Mouse (Mus musculus) kidney, adult 11 months (tissue): ENCODE data around the gene Mdh2.
A peak's percentile ranks its signal among the peaks of the same experiment; 100 is the strongest.

Source experiments
- DNase-seq: peaks from one replicate; pipeline ENCODE4 v3.0.0; 2022

Mdh2 gene

DNA sequence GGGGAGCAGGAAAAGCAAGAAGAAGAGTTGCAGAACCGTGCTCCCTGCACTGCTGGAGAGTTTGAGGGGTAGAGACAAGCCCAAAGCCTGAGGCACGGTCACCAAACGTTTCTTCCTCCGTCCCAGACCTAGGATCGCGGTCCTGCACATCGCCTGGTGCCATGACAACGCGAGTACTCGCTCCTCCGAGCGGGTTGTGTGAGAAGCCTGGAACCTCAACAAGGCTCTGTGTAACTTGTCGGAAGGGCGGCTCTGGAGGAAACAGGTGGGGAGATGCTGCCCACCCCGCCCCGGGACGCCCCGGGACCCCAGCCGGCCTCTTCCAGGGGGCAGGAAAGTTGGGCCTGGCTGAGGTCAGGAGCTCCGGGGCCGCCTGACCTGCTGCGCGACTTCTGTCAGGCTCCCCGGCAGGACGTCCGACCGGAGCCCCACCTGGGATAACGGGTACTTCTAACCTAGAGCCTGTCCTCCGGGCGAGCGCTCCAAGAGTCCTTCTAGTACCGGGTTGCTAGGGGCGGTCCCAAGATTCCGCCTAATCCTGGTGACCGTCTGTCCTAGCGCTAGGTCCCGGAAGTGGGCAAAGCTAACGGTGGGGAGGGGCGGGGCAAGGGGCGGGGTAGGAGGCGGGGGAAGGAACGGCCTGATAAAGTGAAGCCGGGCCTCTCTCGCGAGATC is 347 bp upstream of the Mdh2 start, which contains the start of gene Styxl1:
Gene Styxl1, minus strand, starts transcription at position 590 of the 675 bp plus-strand sequence.
- no peak for DNase-seq

DNA sequence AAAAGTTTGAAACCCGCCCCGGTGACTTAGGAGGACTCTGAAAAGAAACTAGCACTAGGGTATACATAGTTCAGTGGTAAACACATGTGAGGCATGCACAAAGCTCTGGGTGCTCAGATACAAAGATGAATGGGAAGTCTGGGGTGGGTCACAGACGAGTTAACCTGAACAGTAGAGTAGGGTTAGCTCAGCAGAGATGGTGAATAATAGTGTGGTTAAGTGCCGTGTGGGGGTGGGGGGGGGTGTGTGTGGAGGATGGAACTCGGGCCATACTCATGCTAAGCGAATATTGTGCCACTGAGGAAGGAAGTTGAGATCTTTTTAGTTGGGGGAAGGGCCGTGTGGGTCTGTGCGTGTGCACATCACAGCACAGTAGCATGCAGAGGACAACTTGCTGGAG is 2.1 kb downstream of the Mdh2 start:
- no peak for DNase-seq

DNA sequence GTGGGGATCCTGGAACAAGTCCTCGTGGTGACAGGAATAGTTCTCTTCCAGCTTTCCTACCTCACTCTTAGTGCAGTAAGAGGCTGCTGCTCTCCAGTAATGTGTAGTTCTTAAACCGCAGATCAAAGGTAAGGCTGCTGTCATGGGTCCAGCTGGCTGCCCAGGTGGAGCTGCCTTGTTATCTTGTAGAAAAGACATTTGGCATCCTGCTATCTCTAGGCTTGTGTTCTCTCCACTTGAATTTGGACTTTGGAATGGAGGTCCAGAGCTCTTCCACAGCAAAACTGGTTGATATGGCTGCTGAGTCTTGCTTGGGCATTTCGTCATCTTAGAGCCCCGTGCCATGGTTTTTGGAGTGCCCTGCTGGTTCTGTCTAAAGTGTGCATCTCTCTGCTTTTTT is 4.6 kb downstream of the Mdh2 start:
- no peak for DNase-seq

DNA sequence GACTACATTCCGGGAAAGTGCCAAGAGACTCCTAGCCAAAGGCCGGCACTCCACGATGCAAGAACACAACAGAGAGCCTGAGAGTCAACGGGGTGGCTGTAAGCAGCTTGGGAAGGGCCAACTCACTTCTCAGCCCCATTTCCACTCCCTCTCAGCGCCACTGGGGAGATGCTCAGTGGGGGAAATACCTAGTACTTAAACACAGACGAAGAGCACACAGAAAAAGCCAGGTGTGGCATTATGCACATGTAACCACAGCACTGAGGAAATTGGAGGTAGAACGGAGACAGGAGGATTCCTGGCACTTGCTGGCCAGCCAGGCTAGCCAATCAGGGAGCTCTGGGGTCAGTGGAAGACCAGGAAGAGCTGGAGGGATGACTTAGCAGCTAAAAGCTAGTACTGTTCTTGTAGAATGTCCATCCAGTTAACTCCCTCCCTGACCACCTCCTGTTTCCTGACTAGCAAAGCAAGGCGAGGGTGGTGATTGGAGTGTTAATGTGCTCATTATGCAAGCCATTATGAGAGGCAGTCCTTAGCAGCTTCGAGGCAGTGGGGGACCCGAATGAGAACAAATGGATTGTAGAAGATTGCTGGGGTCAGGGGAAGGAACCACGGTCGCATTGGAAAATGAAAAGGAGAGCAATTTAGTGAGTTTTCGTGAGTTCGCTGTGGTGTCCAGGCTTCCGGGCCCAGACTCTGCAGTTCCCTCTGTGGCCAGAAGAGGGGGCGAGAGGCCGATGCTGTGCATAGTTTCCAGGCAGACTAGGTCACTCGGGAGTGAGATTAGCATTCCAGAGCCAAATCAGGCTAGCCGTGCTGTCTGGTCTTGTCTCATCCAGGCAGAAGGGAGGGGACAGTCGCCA is 15.9 kb downstream of the Mdh2 start:
- DNase-seq, result peak; percentile 76

- no peak for DNase-seq
Observed at GRCm38 (mm10) chr5:135794859-135795181, 16.5 kb downstream of the Mdh2 start.

- DNase-seq, result no peak
Observed at GRCm38 (mm10) chr5:135799746-135800145, 21.5 kb downstream of the Mdh2 start.

DNA sequence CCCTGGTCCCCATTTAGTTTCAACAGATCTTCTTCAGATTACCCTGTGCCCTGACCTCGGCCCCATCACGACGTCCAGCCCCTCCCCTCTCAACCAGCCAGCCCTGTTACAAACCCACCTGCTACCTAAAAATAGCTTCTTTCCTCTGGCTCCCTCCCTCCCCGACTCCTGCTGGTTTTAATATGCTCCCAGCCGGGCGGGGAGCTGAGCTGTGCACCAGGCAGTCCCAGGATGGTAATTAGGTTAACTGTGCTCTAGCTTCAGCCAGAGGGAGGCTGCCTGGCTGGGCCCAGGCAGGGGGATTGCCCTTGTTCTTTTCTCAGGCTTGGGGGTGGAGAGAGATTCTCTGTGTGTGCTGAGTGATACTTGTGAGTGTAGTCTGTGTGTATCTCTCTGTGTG is 22.6 kb downstream of the Mdh2 start:
- DNase-seq, result no peak

DNA sequence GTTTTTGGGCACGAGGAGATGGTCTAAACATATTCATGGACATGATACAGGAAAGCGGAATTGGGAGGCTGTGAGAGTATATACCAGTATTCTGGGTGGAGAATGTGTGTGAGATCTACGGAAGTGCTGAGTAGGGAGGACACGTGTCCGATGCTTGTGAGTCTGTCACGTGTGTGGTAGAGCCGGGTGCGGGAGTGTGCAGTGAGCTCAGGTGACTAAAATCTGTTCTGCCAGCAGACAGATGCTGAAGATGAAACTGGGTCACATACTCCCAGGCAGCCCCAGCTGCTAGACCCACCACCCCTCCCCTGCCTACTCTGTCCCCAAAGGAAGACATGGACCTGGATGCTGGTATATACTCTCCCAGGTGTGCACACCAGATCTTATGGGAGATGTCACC is 24.4 kb downstream of the Mdh2 start:
- DNase-seq, result no peak

GRCm38 (mm10) chr5:135803135-135803534 is 24.9 kb downstream of the Mdh2 start:
- no peak for DNase-seq

- no peak for DNase-seq
Observed at GRCm38 (mm10) chr5:135803676-135804075, 25.4 kb downstream of the Mdh2 start.

GRCm38 (mm10) chr5:135804735-135805134 is 26.5 kb downstream of the Mdh2 start:
- no peak for DNase-seq

DNA sequence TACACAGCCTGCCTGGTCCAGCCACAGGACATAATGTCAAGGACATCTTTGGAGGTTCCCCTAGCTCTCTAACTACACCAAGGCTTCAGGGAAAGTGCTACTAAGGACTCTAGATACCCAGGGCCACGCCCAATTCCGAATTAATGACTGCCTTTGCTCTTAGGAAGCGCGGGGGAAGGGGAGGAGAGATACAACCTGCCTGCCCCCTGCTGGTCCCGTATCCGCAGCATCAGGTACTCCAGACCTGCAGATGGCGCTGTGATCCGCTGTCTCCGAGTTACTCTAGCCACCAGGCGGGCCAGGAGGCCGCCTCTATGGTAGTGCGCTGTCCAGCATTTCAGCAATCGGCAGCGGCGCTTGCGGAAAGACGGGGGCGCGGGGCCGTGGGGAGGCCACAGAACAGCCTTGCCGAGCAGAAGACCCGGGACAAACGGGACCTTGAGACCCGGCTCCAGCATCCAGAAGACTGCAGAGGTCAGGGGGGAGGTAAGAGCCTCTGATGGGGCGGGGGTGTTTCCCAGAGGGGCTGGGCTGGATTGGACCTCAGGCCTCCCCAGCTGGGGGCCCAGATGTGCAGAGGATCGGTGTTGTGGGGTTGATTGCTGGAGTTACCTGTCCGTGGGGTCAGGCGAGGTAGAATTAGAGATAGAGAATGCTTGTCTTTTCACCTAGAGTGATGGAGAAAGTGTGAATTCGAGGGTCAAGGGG is 28.4 kb downstream of the Mdh2 start, which contains the start of gene Srrm3:
Gene Srrm3, plus strand, starts transcription at position 336 of the 708 bp plus-strand sequence.
- DNase-seq, result peak; percentile 79

- no peak for DNase-seq
Observed at GRCm38 (mm10) chr5:135807263-135807637, 29.0 kb downstream of the Mdh2 start.

DNA sequence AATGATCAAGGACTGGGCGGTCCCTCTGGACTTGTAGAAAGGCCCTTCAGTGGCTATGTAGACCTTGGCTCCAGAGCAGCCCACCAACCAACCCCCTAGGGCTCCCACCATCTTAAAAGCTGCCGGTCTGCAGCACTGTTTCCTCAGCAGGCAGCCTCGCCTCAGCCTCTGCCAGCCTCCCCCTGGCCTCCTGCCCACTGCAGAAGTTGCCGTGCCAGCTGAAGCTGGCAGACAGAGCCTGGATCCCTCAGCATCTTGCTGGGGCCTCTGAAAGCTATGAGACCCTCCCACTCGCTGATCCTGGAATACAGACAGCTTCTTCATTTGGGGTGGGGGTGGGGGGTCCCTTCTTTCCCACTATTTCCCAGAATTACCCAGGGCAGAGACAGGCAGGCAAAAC is 34.7 kb downstream of the Mdh2 start:
- no peak for DNase-seq

GRCm38 (mm10) chr5:135818491-135818890 is 40.2 kb downstream of the Mdh2 start:
- DNase-seq, result no peak

DNA sequence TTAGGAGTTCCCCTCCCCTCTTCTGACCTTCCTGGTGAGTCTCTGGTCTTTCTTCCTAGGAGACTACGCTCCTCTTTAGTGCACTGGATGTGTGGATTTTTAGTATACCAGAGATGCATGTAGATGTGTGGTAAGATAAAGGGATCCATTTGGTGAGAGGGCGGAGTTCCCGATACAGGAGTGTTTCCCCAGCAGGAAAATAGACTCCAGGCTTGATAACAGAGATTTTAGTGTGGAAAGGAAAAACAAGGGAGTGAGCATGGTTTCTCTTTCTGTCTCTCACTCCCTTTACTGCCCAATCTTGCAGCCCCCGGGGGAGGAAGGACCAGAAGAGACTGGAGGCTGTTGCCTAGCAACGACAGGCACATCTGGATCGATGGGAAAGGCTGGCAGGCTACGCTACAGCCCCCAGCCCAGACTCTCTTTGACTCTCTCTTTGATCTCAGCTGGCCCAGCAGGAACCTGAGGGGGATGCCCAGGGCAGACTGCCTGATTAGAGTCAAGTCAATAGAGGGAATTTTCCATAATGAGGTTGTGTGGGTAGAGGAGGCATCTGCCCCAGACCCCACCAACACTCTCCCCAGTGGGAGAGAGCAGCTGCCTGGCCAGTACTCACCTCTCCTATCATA is 44.1 kb downstream of the Mdh2 start:
- DNase-seq, result no peak

GRCm38 (mm10) chr5:135824517-135824916 is 46.2 kb downstream of the Mdh2 start:
- no peak for DNase-seq

DNA sequence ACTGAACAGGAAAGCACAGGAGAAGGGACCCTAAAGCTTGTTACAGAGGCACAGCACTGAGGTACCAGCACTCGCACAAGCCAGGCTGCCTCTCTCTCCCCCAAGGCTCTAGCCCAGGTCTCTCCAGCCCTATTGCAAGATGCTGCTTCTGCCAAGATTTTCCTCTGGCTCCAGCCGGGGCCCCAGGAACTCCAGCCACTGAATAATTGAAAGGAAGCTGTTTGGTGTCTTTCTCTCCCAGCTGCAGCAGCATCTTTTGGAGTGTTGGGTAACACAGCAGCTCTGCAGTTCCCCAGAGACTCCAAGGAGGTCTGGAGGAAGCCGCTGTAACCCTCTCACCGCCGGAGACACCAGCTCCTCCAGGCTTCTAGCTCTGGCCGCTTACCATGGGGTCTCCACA is 47.9 kb downstream of the Mdh2 start:
- no peak for DNase-seq

DNA sequence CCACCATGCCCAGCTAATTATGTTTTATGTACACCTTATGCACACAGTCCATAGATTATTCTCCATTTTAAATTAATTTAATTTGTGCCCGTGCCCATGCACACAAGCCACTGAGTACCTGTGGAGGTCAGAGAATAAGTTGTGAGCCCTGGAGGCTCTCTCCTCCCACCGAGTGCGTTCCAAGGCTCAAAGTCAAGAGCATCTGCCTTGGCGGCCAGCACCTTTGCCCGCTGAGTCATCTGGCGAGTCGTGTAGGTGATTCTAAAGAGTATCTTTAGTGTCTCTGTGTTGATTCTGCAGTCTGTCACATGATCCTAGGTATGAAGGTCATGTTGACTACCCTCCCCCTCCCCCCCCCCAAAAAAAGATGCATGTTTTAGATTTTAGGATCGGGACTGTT is 51.1 kb downstream of the Mdh2 start:
- peak; percentile 17 for DNase-seq

DNA sequence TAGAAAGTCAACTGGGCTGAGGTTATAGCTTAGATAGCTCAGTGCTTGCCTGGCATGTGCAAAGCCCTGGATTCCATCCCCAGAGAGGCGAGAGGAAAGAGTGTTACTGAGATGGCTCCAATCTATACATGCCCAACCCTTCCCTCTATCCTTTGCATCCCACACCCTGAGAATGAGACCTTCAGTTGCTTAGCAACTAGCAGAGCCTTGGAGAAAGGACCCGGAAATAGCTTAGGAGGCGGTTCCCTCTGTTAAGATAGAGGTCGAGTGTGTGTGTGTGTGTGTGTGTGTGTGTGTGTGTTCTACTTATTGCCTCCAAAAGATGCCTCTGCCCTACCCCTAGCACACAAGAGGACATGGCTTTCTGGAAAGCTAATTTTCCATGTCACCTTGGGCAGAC is 54.4 kb downstream of the Mdh2 start:
- no peak for DNase-seq

- peak; percentile 43 for DNase-seq
Observed at GRCm38 (mm10) chr5:135834769-135835491, 56.6 kb downstream of the Mdh2 start.

GRCm38 (mm10) chr5:135835492-135835858 is 57.2 kb downstream of the Mdh2 start:
- DNase-seq, result no peak

DNA sequence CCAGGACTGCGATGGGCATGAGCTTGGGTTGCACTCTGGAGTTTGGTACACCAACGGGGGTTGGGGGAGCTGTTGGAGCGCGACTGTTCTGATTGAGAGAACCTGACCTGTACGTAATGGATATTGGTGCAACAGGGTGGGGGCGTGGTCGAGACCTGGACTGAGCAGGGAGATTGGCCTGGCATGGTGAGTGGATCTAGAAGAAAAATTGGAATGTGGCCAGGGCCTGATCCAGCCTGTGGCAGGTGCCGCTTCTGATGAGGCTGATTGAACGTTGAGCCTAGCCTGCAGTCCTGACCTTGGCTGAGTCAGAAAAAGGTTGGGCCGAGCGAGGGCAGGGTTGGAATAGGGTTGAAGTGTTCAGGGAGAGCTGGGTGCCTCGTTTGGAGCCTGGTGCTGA is 57.7 kb downstream of the Mdh2 start:
- peak; percentile 30 for DNase-seq
